Mouse (Mus musculus): ENCODE data around the gene Tecpr1.

Tecpr1 gene

GRCm38 (mm10) chr5:144219306-144219705 lies 4.1 kb downstream of the Tecpr1 start:
- intact Hi-C loops (cut with DNase I): no loop called here

DNA sequence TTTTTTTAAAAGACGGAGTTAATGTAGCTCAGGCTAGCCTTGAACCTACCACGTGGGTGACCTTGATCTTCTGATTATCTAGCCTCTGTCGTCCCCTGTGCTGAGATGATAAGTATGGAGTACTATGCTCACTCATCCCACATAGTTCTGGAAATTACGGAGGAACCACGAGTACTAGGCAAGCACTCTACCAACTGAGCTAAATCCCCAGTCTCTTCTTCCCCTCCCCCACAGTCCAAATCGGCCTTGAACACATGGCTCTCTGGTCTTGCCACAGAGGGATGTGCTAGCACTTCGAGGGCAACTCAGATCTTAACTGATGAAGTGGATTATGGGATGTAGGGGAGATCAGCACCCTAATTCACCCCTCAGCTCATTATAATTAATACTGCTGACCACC lies 5.4 kb downstream of the Tecpr1 start:
- intact Hi-C loops (cut with DNase I): no loop called here

DNA sequence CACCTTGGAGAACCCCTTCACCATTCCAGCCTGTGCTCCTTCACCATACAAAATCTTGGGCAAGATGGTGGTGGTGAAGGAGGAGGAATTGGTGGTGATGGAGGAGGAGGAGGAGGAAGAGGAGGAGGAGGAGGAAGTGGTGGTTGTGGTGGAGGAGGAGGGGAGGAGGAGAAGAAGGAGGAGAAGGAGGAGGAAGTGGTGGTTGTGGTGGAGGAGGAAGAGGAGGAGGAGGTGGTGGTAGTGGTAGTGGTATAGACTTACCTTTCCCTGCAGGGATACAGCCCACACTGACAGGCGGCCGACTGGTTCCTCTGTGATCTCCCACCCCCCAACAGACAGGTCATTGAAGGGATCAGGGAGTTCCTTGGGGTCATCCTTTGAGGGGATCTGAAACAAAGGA lies 7.4 kb downstream of the Tecpr1 start:
- intact Hi-C loops (cut with DNase I): no loop called here

GRCm38 (mm10) chr5:144214453-144214852 lies 9.0 kb downstream of the Tecpr1 start:
- intact Hi-C loops (cut with DNase I): no loop called here

GRCm38 (mm10) chr5:144207478-144207877 lies 15.9 kb downstream of the Tecpr1 start:
- intact Hi-C loops (cut with DNase I): no loop called here

GRCm38 (mm10) chr5:144206069-144206468 lies 17.3 kb downstream of the Tecpr1 start:
- intact Hi-C loops (cut with DNase I): no loop called here

GRCm38 (mm10) chr5:144204911-144205310 lies 18.5 kb downstream of the Tecpr1 start:
- intact Hi-C loops (cut with DNase I): no loop called here

DNA sequence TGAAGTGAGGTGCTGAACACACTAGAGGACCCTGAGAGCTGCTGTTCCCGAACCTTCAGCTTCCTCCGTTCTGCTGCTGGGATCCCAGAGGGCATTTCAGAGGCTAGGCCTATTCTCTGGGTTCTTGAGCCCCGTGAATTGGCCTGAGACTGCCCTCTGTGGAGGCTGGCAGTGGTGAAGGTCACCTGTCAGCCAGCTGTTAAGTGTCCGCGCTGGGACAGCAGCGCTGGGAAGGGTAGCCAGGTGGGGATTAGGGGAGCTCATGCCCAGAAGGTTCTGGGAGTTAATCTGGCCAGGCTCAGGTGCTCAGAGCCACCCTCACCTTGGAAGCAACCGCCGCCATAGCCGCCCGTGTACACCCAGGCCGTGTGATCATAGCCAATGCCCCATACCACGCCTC lies 19.1 kb downstream of the Tecpr1 start:
- intact Hi-C loops (cut with DNase I): no loop called here

DNA sequence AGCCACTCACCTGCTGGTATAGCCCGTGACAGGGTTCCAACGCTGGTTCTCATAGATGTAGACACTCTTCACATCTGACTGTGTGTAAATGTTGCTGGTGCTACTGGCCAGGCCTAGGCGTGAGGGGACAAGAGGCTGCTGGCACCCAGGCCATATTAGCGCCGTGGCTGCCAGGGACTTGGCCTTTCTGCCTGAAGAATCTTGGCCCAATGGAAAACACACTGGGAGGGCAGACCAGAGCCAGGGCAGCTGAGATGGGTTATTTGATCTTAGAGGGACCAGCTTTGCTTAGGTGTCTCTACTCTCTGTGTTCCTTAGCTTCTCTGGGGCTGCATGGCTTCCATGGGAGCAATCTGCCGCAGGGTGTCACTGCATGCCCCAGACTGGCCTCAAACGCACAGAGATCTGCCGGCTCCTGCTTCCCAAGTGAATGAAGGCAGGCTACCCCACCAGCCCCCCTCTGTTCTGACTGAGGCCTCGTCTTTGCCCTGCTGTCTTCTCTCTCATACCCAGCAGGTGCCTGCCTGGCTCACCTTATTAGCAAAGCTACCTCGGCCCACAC lies 19.9 kb downstream of the Tecpr1 start:
- intact Hi-C loops (cut with DNase I): no loop called here

- intact Hi-C loops (cut with DNase I): no loop called here
These were observed 21.0 kb downstream of the Tecpr1 start for GRCm38 (mm10) chr5:144202430-144202829.

DNA sequence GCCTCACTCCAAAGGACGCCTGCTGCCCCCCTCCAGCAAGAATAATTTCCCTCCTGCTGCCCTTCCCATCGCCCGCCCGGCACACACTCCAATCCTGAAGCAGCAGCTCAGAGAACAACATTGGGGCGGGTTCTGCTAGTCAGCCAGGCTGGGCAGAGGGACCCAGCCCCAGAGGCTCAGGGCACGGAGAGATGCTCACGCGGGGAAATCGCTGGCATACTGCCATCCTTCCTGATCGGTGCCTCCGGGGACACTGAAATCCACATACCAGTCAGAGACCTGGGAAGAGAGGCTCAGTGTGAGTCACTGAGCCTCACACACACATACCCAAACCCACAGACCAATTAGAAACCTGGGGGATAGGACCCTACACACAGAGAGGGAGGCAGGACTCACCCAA lies 22.8 kb downstream of the Tecpr1 start:
- intact Hi-C loops (cut with DNase I): no loop called here

DNA sequence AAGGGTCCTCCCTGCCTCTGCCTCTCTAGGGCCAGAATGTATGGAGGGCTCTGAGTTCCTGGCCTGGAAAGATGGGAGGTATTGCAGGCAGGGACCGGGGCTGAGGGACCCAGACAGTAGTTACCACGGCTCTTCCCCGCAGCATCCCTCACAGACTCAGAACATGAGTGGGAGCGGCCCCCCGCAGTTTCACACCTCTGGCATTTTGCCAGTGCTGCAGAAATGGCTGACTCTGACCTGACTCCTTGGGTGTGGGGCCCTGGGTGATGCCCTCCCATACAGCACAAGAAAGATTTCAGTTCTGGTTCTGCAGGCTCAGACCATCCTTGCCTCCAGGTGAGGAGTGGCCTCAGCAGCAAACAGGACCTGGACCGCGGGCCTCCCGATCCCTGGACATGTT lies 27.8 kb downstream of the Tecpr1 start:
- intact Hi-C loops (cut with DNase I): no loop called here

DNA sequence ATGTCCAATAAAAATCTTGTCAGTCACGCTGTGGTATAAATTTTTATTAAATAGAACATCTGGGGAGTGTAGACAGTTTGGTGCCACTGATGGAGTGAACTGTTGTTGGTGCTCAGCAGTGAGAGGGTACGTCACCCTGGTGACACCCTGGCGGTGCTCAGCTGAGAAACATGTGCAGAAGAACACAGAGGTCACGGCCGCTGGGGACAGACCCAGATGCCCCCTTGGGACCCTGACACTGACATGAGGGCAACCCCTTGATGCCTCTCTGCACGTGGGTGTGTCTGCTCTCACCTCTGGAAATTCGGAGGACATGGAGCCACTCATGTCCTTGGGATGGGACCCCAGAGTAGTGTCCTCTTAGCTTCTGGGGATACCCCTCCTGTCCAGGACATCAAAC lies 29.0 kb downstream of the Tecpr1 start:
- intact Hi-C loops (cut with DNase I): no loop called here

- intact Hi-C loops (cut with DNase I): no loop called here
These were observed 30.7 kb downstream of the Tecpr1 start for GRCm38 (mm10) chr5:144192673-144193072.

- intact Hi-C loops (cut with DNase I): no loop called here
These were observed 32.4 kb downstream of the Tecpr1 start for GRCm38 (mm10) chr5:144191026-144191425.

- intact Hi-C loops (cut with DNase I): no loop called here
These were observed 33.3 kb downstream of the Tecpr1 start, which contains the start of gene Bhlha15 for GRCm38 (mm10) chr5:144189950-144190583. Bhlha15 (plus strand) TSS chr5:144190286.

DNA sequence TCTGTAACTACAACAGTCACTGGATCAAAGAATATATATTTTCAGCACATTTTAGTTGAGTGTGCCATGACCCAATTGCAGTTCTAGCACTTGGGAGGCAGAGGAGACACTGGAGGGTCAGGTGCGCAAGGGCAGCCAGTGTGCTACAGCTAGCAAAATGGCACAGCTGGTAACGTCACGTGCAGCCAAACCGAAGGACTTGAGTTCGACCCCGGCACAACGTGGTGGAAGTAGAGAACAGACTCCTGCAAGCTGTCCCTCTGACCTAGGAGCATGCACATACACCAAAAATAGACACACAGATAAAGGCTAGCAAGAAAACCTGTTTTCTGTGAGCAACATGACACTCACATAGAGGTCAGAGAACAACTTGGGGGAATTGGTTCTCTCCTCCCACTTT lies 34.1 kb downstream of the Tecpr1 start:
- intact Hi-C loops (cut with DNase I): no loop called here

- intact Hi-C loops (cut with DNase I): no loop called here
These were observed 35.0 kb downstream of the Tecpr1 start for GRCm38 (mm10) chr5:144188422-144188821.

- intact Hi-C loops (cut with DNase I): no loop called here
These were observed 38.9 kb downstream of the Tecpr1 start for GRCm38 (mm10) chr5:144184350-144185045.

DNA sequence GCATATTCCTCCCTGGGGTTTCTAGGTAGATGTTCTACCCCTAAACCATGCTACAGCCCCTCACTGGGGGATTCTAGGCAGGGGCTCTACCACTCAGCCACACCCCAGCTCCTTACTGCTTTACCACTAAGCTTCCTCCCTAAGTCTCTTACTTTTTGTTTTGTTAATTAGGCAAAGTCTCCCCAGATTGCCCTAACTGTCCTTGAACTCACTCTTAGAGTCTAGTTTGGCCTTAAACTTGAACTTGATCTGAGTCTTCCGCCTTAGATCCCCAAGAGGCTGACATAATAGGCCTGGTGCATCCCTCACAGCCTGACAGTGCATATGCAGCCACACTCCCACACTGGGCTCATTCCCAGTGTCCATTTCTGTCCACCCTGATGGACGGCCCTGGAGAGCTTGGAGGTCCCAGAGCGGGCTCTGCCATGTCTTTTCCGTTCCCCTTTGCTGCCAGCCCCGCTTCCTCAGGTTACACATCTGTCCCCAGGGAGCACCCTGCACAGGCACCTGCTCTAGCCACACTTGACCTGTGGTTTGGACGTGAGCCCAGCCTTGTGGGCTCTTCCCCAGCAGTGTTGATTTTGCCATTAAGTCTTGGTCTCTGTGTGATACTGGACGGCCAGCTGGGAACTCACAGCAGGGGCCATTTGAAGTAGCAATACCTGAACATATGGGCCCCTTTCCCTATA lies 39.6 kb downstream of the Tecpr1 start:
- intact Hi-C loops (cut with DNase I): no loop called here

GRCm38 (mm10) chr5:144183248-144183559 lies 40.2 kb downstream of the Tecpr1 start:
- intact Hi-C loops (cut with DNase I): no loop called here

GRCm38 (mm10) chr5:144182542-144183247 lies 40.7 kb downstream of the Tecpr1 start:
- intact Hi-C loops (cut with DNase I): no loop called here

Data from adrenal gland (tissue).